Mouse (Mus musculus): ENCODE measurements around the gene Gcdh. TPM values are rescaled to one million over a fixed set of nuclear protein-coding genes. Genes with fewer than 3 reads are reported as not detected.

Gene Gcdh
- polyA plus RNA-seq, 1 experiment from 2014 or later = 42.8 TPM

- ATAC-seq = no peak
- Histone ChIP-seq H3K27ac (ENCODE audit: low read depth, low read length) (no peak overlapping the region), H3K4me2 (ENCODE audit: low read length) (peak overlapping the region; percentile 60), H3K4me3 (ENCODE audit: low read length) (peak overlapping the region; percentile 84), H3K9me3 (ENCODE audit: control insufficient read depth, low read length) (no peaks in the 10 kb centered on the region), H3K9ac (ENCODE audit: low read depth, low read length) (peak overlapping the region; percentile 98), H3K27me3 (replicated peaks; ENCODE audit: control insufficient read depth, insufficient read depth, low read length) (no peaks in the 10 kb centered on the region), H3K36me3 (ENCODE audit: control insufficient read depth, insufficient read depth, low read length) (peaks cover 35% of the 10 kb centered on the region), H3K4me1 (ENCODE audit: control insufficient read depth, insufficient read depth, low read depth, low read length) (peaks cover 29% of the 10 kb centered on the region)
- WGBS = 89% methylated on average over 9 of the region's 9 CpGs
Observed at GRCm38 (mm10) chr8:84844397-84845070, 49.2 kb downstream of the Gcdh start.

GRCm38 (mm10) chr8:84841514-84841913 lies 52.2 kb downstream of the Gcdh start:
- H3K9me3 ChIP-seq (ENCODE audit: control insufficient read depth, low read length) = no peaks in the 10 kb centered on the region
- no peak overlapping the region for H3K27ac ChIP-seq (ENCODE audit: low read depth, low read length)
- no peak overlapping the region for H3K4me3 ChIP-seq (ENCODE audit: low read length)
- H3K9ac ChIP-seq (ENCODE audit: low read depth, low read length) = no peak overlapping the region; the same call in 1 of the 2 replicates
- H3K4me2 ChIP-seq (ENCODE audit: low read length) = no peak overlapping the region
- WGBS = 79% methylated on average over 1 of the region's 1 CpGs
- ATAC-seq = no peak
- peaks cover 54% of the 10 kb centered on the region for H3K36me3 ChIP-seq (ENCODE audit: control insufficient read depth, insufficient read depth, low read length)
- peaks cover 30% of the 10 kb centered on the region for H3K4me1 ChIP-seq (ENCODE audit: control insufficient read depth, insufficient read depth, low read depth, low read length)
- H3K27me3 ChIP-seq (replicated peaks; ENCODE audit: control insufficient read depth, insufficient read depth, low read length) = no peaks in the 10 kb centered on the region

- no peaks in the 10 kb centered on the region for H3K9me3 ChIP-seq (ENCODE audit: control insufficient read depth, low read length)
- no peaks in the 10 kb centered on the region for H3K27me3 ChIP-seq (replicated peaks; ENCODE audit: control insufficient read depth, insufficient read depth, low read length)
- peaks cover 33% of the 10 kb centered on the region for H3K4me1 ChIP-seq (ENCODE audit: control insufficient read depth, insufficient read depth, low read depth, low read length)
- peak; percentile 95 for ATAC-seq
- peak within 1 kb of the TSS; percentile 72 for H3K4me2 ChIP-seq (ENCODE audit: low read length)
- H3K27ac ChIP-seq (ENCODE audit: low read depth, low read length) = peak within 1 kb of the TSS; percentile 91
- whole genome bisulfite sequencing = 0% methylated on average over 44 of the region's 55 CpGs
- H3K9ac ChIP-seq (ENCODE audit: low read depth, low read length) = peak within 1 kb of the TSS; percentile 92
- peak within 1 kb of the TSS; percentile 90 for H3K4me3 ChIP-seq (ENCODE audit: low read length)
- peaks cover 59% of the 10 kb centered on the region for H3K36me3 ChIP-seq (ENCODE audit: control insufficient read depth, insufficient read depth, low read length)
Observed at GRCm38 (mm10) chr8:84840248-84840999, 53.3 kb downstream of the Gcdh start, which contains the start of gene Rad23a. Gene Rad23a, minus strand, starts transcription at chr8:84840665.

- peaks cover 29% of the 10 kb centered on the region for H3K4me1 ChIP-seq (ENCODE audit: control insufficient read depth, insufficient read depth, low read depth, low read length)
- peak overlapping the region; percentile 91 for H3K27ac ChIP-seq (ENCODE audit: low read depth, low read length)
- H3K36me3 ChIP-seq (ENCODE audit: control insufficient read depth, insufficient read depth, low read length) = peaks cover 58% of the 10 kb centered on the region
- peak overlapping the region; percentile 72 for H3K4me2 ChIP-seq (ENCODE audit: low read length)
- H3K27me3 ChIP-seq (replicated peaks; ENCODE audit: control insufficient read depth, insufficient read depth, low read length) = no peaks in the 10 kb centered on the region
- H3K9me3 ChIP-seq (ENCODE audit: control insufficient read depth, low read length) = no peaks in the 10 kb centered on the region
- WGBS = under 1% methylated on average over 7 of the region's 7 CpGs
- no peak for ATAC-seq
- H3K4me3 ChIP-seq (ENCODE audit: low read length) = peak overlapping the region; percentile 90
- peak overlapping the region; percentile 92 for H3K9ac ChIP-seq (ENCODE audit: low read depth, low read length)
Observed at GRCm38 (mm10) chr8:84839875-84840247, 53.9 kb downstream of the Gcdh start.

GRCm38 (mm10) chr8:84839411-84839810 lies 54.3 kb downstream of the Gcdh start:
- H3K36me3 ChIP-seq (ENCODE audit: control insufficient read depth, insufficient read depth, low read length) = peaks cover 57% of the 10 kb centered on the region
- no peaks in the 10 kb centered on the region for H3K9me3 ChIP-seq (ENCODE audit: control insufficient read depth, low read length)
- H3K9ac ChIP-seq (ENCODE audit: low read depth, low read length) = peak overlapping the region; percentile 92; the same call in 1 of the 2 replicates
- H3K4me2 ChIP-seq (ENCODE audit: low read length) = peak overlapping the region; percentile 72
- no peak for ATAC-seq
- H3K4me1 ChIP-seq (ENCODE audit: control insufficient read depth, insufficient read depth, low read depth, low read length) = peaks cover 29% of the 10 kb centered on the region
- H3K27ac ChIP-seq (ENCODE audit: low read depth, low read length) = 0 out of 2 replicates have a peak overlapping the region, but pooled peaks have one; percentile 44
- no peaks in the 10 kb centered on the region for H3K27me3 ChIP-seq (replicated peaks; ENCODE audit: control insufficient read depth, insufficient read depth, low read length)
- H3K4me3 ChIP-seq (ENCODE audit: low read length) = peak overlapping the region; percentile 90
- 94% methylated on average over 2 of the region's 2 CpGs for WGBS

GRCm38 (mm10) chr8:84838513-84838912 lies 55.2 kb downstream of the Gcdh start:
- Histone ChIP-seq H3K9ac (ENCODE audit: low read depth, low read length) (no peak overlapping the region), H3K9me3 (ENCODE audit: control insufficient read depth, low read length) (no peaks in the 10 kb centered on the region), H3K4me1 (ENCODE audit: control insufficient read depth, insufficient read depth, low read depth, low read length) (peaks cover 32% of the 10 kb centered on the region), H3K4me3 (ENCODE audit: low read length) (no peak overlapping the region), H3K36me3 (ENCODE audit: control insufficient read depth, insufficient read depth, low read length) (peaks cover 57% of the 10 kb centered on the region), H3K4me2 (ENCODE audit: low read length) (no peak overlapping the region), H3K27me3 (replicated peaks; ENCODE audit: control insufficient read depth, insufficient read depth, low read length) (no peaks in the 10 kb centered on the region), H3K27ac (ENCODE audit: low read depth, low read length) (no peak overlapping the region)
- WGBS = 75% methylated on average over 5 of the region's 5 CpGs
- ATAC-seq = no peak

GRCm38 (mm10) chr8:84837912-84838470 lies 55.7 kb downstream of the Gcdh start:
- Histone ChIP-seq H3K4me1 (ENCODE audit: control insufficient read depth, insufficient read depth, low read depth, low read length) (peaks cover 34% of the 10 kb centered on the region), H3K27ac (ENCODE audit: low read depth, low read length) (no peak overlapping the region), H3K9ac (ENCODE audit: low read depth, low read length) (no peak overlapping the region), H3K4me2 (ENCODE audit: low read length) (no peak overlapping the region), H3K36me3 (ENCODE audit: control insufficient read depth, insufficient read depth, low read length) (peaks cover 52% of the 10 kb centered on the region), H3K4me3 (ENCODE audit: low read length) (no peak overlapping the region), H3K27me3 (replicated peaks; ENCODE audit: control insufficient read depth, insufficient read depth, low read length) (no peaks in the 10 kb centered on the region), H3K9me3 (ENCODE audit: control insufficient read depth, low read length) (no peaks in the 10 kb centered on the region)
- no peak for ATAC-seq
- WGBS = 81% methylated on average over 15 of the region's 15 CpGs

- Histone ChIP-seq H3K4me1 (ENCODE audit: control insufficient read depth, insufficient read depth, low read depth, low read length) (peaks cover 37% of the 10 kb centered on the region), H3K27ac (ENCODE audit: low read depth, low read length) (no peak overlapping the region), H3K4me3 (ENCODE audit: low read length) (no peak overlapping the region), H3K9ac (ENCODE audit: low read depth, low read length) (no peak overlapping the region), H3K9me3 (ENCODE audit: control insufficient read depth, low read length) (no peaks in the 10 kb centered on the region), H3K36me3 (ENCODE audit: control insufficient read depth, insufficient read depth, low read length) (peaks cover 45% of the 10 kb centered on the region), H3K27me3 (replicated peaks; ENCODE audit: control insufficient read depth, insufficient read depth, low read length) (no peaks in the 10 kb centered on the region), H3K4me2 (ENCODE audit: low read length) (no peak overlapping the region)
- ATAC-seq = no peak
- WGBS = 73% methylated on average over 8 of the region's 8 CpGs
Observed at GRCm38 (mm10) chr8:84837149-84837911, 56.4 kb downstream of the Gcdh start.

Measured in hindbrain, embryonic 16.5 days (tissue).